Mouse (Mus musculus): ENCODE results near the gene St3gal5.
"Not testable (repeated sequence)": the region's sequence is repeated elsewhere in the genome, so short reads cannot be mapped to it uniquely, and the experiment has no call there.

DNA sequence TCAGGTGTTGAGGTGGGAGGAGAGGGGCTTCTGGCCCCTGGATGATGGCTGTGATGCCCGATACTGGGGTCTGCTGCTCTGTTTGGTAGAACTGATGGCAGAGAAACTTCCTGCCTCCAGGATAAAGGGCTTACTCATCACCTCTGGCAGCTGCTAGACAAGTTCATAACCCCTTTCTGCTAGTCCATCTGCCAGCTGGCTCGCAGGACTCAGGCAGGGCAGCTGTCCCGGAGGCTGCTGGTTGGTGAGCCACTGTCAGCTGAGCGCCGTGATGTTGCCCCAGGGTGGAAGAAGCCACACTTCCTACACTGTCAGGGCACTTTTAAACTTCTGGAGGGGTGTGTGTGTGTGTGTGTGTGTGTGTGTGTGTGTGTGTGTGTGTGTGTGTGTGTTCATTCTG is 56.6 kb downstream of the St3gal5 start:
- TF ChIP-seq POLR2A (IDR thresholded peaks at IDR 0.05; ENCODE audit: borderline replicate concordance, low read depth, low read length); CTCF (IDR thresholded peaks at IDR 0.05; ENCODE audit: low read depth, low read length): not testable (repeated sequence)
